Mouse (Mus musculus) adrenal gland, adult 2 months (tissue): ENCODE data around the gene Wwp2. TPM values are rescaled to one million over a fixed set of nuclear protein-coding genes. Genes with fewer than 3 reads are reported as not detected.

ENCODE experiments used
- DNase-seq: peaks from one replicate; pipeline ENCODE4 v3.0.0; 2021
- polyA plus RNA-seq: library from polyadenylated mRNA; depleted of rRNA; stranded (reverse); fragments of >200 nt; gene quantifications from 2 replicates; pipeline ENCODE4 v1.2.3, GENCODE M21; 2012
- total RNA-seq, 2 experiments: library from RNA; stranded (reverse); gene quantifications; 2 replicates each; pipeline ENCODE4 v1.2.3; 2021

Wwp2 gene
- total and polyA plus RNA-seq, 3 experiments: 22.2 to 34.5 (median 30.8) TPM

DNA sequence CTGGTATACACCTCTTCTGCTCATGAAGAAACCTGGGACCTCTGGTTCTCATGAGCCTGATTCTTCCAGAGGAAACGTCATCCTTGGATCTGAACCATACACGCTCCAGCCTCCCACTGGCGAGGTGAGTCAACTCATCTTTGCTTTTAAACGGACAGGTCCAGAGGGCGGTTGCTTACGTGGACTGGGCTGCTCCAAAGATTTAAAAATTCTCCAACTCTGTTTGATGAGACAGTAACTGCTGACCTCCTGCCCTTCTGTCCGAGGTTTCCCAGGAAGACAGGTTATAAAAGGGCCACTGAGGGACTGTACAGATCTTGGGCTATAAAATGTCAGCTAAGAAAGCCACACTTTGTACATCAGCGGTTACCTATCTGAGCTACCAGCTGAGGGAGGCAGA lies 5.3 kb upstream of the Wwp2 start:
- DNase-seq: no peak

DNA sequence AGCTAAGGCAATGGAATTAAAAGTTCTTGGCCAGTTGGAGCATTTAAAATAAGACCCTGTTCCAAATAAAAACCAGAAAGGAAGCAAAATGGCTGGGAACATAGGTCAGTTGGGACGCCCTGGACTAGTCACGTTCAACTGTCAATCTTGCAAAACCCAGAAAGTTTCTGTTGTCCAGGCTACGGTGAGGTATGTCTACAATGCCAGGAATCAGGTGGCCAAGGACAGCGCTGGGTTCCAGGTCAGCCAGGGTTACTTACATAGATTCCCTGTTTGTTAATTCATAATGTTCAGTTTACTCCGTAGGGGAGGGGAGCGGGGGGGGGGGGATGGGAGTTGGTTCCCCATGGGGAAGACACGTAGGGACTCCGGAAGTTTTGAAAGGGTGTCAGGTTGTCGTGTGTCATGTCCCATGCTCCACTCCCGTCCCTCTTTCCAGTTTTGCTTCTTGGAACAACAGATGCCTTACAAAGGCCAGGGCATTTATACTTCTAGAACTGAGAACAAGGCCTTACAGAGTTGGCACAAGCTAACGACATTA lies 674 bp upstream of the Wwp2 start:
- DNase-seq: no peak

DNA sequence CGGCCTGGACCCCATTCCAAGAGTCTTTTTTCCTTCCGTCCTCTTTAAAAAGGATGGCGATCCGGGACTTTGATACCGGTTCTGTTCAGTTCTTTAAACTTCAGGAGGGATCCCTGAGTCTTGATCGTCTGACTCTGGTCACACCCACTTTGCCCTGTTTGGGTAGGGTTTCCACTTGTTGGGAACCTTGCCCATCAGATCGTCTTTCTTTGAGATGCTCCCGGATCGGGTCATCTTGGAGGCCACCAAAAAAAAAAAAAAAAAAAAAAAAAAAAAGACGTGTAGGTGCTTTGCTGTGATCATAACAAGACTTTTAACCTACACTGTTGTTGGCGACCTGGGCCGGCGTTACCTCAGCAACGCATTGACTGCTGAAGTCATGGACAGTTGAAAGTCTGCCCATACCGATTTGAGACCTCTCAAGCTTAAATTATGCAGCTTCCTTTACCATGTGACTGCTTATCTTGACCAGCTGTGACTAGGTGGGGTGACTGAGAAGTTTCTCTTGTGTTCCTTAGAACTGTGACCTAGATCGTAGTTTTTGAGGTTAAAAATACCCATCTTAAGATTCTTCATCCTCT lies 766 bp downstream of the Wwp2 start:
- DNase-seq: no peak

DNA sequence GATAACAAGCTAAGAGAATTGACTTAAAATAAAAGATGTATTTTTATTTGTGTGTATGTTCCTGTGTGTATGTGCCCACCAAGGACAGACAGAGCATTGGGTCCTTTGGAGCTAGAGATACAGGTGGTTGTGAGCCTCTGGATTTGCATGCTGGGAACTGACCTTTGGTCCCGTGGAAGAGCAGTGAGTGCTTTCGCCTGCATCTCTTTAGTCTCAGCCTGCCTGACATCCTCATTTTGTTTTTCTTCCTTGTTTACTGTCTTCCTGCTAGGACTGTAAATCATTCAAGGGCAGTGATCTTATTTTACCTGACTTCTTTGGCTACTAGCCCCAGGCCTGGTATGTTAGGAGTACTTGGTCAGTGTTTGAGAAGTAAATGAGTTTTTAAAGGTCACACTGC lies 1.5 kb downstream of the Wwp2 start:
- no peak for DNase-seq

DNA sequence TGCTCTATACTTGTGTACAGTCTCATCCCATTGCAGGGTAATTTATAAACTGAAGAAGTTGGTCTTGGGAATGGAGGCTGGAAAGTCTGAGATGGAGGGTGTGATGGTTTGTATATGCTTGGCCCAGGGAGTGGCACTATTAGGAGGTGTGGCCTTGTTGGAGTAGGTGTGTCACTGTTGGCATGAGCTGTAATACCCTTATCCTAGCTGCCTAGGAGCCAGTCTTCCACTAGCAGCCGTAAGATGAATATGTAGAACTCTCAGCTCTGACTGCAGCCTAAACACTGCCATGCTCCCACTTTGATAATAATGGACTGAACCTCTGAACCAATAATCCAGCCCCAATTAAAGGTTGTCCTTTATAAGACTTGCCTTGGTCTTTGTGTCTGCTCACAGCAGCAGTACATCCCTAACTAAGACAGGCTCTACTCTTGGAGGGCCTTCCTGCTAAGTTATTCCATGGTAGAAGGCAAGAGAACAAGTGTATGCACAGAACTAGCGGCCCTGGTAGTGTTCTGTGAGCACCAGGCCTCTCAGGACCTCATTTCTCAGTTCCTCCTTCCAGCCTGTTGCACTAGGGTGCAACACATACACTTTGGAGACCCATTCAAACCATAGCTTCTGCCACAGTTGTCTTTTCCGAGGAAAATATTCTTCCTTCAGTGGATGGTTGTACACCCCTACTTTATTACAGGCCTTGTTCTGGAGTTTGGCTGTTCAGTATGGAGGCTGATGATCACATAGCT lies 3.9 kb downstream of the Wwp2 start:
- no peak for DNase-seq

DNA sequence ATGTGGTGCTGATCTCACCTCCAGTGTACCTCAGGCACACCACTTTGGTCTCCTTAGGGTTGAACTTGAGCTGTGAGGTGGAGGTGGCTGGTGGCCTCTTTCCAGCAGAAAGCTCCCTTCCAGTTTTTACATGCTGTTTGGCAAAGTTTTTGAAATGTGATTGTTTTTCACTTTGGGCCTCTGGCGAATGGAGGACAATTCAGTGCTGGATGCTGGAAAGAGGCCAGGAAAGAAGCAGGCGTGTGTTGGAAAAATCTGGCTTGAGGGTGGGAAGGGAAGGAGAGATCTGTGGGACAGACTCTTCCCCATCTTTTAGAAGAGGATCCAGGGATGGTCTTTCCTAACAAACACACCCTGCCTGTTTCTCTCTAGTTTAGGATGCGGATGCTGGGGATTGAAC lies 8.5 kb downstream of the Wwp2 start:
- DNase-seq: no peak

DNA sequence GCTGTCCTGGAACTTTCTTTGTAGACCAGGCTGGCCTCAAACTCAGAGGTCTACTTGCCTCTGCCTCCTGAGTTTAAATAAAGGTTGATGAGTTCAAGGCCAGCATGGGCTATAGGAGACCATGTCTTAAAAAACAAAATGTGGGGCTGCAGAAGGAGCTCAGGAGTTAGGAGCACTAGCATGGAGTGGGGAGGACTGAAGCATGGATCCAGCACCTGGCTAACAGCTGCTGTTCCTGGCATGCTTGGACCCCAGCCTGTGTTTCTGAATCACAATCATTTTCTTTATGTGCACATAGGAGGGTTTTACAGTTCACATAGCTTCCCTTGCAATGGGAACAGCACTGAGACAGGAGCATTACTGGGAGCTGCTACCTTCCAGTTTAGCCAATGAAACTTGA lies 11.5 kb downstream of the Wwp2 start:
- DNase-seq: no peak

- no peak for DNase-seq
Observed at GRCm38 (mm10) chr8:107448382-107448889, 12.3 kb downstream of the Wwp2 start.

- DNase-seq: no peak
Observed at GRCm38 (mm10) chr8:107449130-107449529, 13.0 kb downstream of the Wwp2 start.

DNA sequence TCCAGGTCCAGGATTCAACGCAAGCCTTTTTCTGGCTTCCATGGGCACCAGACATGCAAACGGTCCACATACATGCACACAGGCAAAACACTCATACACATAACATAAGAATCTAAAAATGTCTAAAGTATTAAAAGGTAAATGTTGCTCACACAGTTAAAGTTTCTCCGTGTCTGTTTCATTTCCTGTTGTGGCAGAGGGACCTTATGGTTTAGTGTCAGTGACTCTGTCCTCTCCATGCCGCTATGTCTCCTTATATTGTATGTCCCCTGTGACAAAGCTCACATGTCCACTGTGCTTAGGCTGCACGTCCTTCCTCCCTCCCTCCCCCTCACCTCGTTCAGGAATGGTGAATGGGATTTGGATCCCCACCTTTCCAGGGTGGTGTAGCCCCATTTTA lies 13.5 kb downstream of the Wwp2 start:
- DNase-seq: no peak

DNA sequence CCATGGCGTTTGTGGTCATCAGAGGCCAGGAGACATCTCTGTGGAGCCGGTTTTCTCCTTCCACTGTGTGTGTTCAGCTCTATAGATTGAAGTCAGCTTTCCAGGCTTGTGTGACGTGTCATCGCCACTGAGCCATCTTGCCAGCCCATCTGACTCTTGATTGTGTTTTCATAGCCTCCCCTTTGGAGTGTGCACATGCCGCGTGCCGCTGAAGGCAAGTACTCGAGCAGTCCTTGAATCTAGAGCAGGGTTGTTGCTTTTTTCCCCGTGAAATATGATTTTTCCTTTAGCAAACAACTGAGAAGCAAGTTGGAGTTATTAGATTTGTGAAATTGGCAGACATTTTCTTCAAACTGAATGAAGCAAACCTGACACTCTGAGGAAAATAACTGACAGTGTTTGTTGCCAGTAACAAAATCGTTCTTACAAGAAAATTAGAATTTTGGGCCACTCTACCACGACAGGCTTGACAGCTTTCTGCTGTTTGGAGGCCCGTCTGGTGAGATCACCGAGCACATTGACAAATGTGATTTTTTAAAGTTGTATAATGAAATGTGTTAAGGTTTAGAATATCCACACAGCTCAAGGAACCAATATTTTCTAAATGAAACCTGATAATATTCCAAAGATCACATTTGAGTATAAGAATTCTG lies 15.4 kb downstream of the Wwp2 start:
- no peak for DNase-seq

DNA sequence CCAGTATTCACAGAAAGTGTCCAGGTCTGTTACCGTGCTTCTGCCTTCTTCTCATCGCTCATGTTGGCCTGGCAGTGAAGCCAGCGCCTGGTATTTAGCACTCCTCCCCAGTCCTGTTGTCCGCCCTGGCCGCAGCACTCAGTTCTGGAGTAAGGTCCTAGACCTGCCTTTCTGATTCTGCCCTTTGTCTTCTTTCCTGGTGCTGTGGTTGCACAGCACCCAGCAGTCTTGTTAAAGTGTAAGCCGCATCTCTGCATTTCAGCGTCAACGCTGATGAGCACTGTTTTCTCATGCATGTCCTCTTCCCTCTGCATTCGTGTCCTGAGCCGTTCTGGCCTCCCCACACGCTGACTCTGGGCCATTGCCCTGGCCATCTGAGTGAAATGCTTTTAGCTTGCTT lies 17.2 kb downstream of the Wwp2 start:
- no peak for DNase-seq

GRCm38 (mm10) chr8:107455268-107455667 lies 19.1 kb downstream of the Wwp2 start:
- DNase-seq: peak; percentile 35

DNA sequence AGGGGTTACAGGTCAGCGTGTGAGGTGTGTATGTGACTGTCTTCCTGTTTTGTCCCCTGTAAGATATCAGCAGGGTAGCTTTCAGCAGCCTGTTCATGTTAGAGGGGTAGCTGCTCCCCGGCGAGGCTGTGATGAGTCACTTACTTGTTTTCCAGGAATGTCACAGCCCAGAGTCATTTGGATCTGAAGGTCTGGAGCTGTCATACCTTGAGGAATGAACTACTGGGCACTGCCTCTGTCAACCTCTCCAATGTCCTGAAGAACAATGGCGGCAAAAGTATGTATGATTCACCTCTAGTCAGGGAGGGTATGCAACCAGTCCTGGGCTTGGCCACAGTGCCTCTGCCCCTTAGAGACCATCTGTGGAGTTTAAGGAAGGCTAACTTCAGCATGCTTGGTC lies 21.6 kb downstream of the Wwp2 start:
- peak; percentile 65 for DNase-seq

GRCm38 (mm10) chr8:107458281-107458680 lies 22.1 kb downstream of the Wwp2 start:
- no peak for DNase-seq

DNA sequence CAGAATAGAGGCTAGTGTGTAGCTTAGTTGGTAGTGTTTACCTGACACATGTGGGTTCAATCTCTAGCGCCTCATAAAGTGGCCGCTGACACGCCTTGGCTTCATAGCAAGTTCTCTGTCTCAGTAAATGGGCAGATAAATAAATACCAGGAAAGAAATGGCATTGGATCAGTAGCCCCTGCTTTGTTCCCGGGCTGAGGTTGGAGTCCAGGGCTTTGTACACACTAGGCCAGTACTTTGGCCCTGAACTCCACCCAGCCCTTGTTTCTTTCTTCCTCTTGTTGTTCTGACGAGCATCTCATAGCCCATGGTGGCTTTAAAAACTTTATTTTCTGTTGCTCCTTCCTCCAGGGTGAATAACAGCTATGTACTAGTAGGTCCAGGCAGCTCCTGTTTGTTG lies 26.3 kb downstream of the Wwp2 start:
- DNase-seq: no peak

GRCm38 (mm10) chr8:107465332-107465990 lies 29.3 kb downstream of the Wwp2 start:
- no peak for DNase-seq

DNA sequence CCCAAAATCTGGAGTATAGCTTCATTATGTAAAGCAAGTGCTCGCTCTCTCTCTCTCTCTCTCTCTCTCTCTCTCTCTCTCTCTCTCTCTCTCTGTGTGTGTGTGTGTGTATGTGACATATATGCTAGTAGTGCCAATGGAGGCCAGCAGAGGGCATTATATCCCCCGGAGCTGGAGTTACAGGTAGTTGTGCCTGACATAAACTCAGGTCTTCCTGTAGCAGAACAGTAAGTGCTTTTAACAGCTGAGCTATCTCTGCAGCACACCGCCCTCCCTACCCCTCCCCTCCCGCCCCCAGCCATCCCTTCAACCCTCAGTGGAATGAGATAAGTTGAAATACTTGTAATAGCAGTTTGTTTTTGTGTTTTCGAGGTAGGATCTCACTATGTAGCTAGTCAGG lies 30.5 kb downstream of the Wwp2 start:
- no peak for DNase-seq

- no peak for DNase-seq
Observed at GRCm38 (mm10) chr8:107468811-107469302, 32.7 kb downstream of the Wwp2 start.

DNA sequence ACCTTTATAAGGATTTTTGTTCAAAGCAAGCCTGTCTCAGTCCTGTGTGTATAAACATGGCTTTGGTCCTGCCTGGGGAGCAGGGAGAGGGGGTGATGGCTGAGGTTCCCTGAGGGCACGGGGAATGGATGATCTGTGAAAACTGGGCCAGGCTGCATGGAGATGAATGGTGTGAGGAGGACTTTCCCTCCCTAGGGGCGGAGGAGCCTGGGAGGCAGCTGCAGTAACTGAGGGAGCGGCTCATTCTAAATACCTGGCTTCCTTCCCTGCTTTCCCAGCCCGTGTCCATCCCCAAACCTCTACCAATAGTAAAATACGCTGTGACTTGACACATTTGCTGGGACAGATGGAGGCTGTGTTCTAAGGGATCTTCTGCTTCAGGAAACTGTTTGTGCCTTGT lies 34.1 kb downstream of the Wwp2 start:
- no peak for DNase-seq

- DNase-seq: no peak
Observed at GRCm38 (mm10) chr8:107472403-107473100, 36.4 kb downstream of the Wwp2 start.

DNA sequence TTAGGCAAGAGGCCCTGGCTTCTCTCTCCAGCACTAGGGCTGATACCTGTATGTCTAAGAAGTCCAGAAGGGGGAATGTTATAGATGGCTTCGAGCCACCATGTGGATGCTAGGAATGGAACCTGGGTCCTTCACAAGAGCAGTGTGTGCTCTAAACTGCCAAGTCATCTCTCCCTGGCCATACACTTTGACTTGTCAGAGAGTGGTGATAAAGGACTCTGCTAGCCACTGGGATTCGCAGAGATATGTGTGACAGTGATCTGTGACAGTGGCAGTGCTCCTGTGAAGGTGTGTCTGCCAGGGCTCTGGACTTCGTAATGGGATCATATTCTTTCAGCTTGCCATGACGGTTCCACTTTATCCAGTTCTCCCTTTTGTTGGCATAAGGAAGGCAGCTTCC lies 37.2 kb downstream of the Wwp2 start:
- DNase-seq: no peak
